Mouse (Mus musculus): ENCODE results near the gene Plxnb1.

- TF ChIP-seq CTCF (IDR thresholded peaks at IDR 0.05; ENCODE audit: borderline replicate concordance, insufficient read depth, low read length) = no peak
- TF ChIP-seq POLR2A (IDR thresholded peaks at IDR 0.05; ENCODE audit: low read depth, low read length) = no peak
Observed at GRCm38 (mm10) chr9:109053366-109053765, 41.8 kb upstream of the Plxnb1 start.
